Mouse (Mus musculus) liver, embryonic 15.5 days (tissue): ENCODE data around the gene Trappc6b. TPM values are rescaled to one million over a fixed set of nuclear protein-coding genes. Genes with fewer than 3 reads are reported as not detected.
"Not testable (repeated sequence)": the region's sequence is repeated elsewhere in the genome, so short reads cannot be mapped to it uniquely, and the experiment has no call there.

Experiments used
- ATAC-seq: fragments of 200-750 bp; cut with Nextera tagmentation; 2 replicates; pipeline ENCODE4 v1.8.0; 2017; ENCODE audit warnings: moderate number of reproducible peaks, mild to moderate bottlenecking, moderate library complexity; ENCODE audit not compliant: insufficient read depth
- H3K27ac ChIP-seq: fragments of 300-500 bp; sonication (generic); replicated peaks from 2 replicates; pipeline ENCODE4 v1.5.1; 2015; ENCODE audit warnings: mild to moderate bottlenecking, inconsistent platforms
- H3K27me3 ChIP-seq: fragments of 300-500 bp; sonication (generic); 2 replicates; pipeline ENCODE4 v1.6.1; 2015; ENCODE audit warnings: mild to moderate bottlenecking, inconsistent platforms
- H3K36me3 ChIP-seq: fragments of 300-500 bp; sonication (generic); replicated peaks from 2 replicates; pipeline ENCODE4 v1.6.1; 2015; ENCODE audit warnings: moderate library complexity, mild to moderate bottlenecking, inconsistent platforms
- H3K4me1 ChIP-seq: fragments of 300-500 bp; sonication (generic); replicated peaks from 2 replicates; pipeline ENCODE4 v1.6.1; 2015; ENCODE audit warnings: inconsistent platforms
- H3K4me2 ChIP-seq: fragments of 300-500 bp; sonication (generic); 2 replicates; pipeline ENCODE4 v1.6.1; 2015; ENCODE audit warnings: moderate library complexity, mild to moderate bottlenecking, inconsistent platforms
- H3K4me3 ChIP-seq: fragments of 300-500 bp; sonication (generic); replicated peaks from 2 replicates; pipeline ENCODE4 v1.5.1; 2015; ENCODE audit warnings: mild to moderate bottlenecking, inconsistent platforms
- H3K9ac ChIP-seq: fragments of 300-500 bp; sonication (generic); 2 replicates; pipeline ENCODE4 v1.6.1; 2015; ENCODE audit warnings: moderate library complexity, mild to moderate bottlenecking, inconsistent platforms
- H3K9me3 ChIP-seq: fragments of 300-500 bp; sonication (generic); replicated peaks from 2 replicates; pipeline ENCODE4 v1.6.1; 2016; ENCODE audit warnings: inconsistent platforms
- WGBS: fragments of 180-500 bp; shearing (Covaris S2); methylation state at CpG from one replicate; pipeline ENCODE4 v1.1.7; 2015; ENCODE audit warnings: mixed read lengths; ENCODE audit not compliant: insufficient replicate concordance; 5-methylcytosine and 5-hydroxymethylcytosine counted together
- polyA plus RNA-seq: library from polyadenylated mRNA; unstranded; fragments of >200 nt; fragmentation: Nextera tagmentation; extraction: Ambion mirVana; gene quantifications from 2 replicates; pipeline ENCODE4 v1.2.1, GENCODE M21; 2015

The Trappc6b gene
- polyA plus RNA-seq, 1 experiment from 2014 or later = 46.7 TPM

GRCm38 (mm10) chr12:59076996-59077395 lies 15.7 kb upstream of the Trappc6b start:
- Histone ChIP-seq H3K27me3 (no peaks in the 10 kb centered on the region), H3K27ac (no peak overlapping the region), H3K4me1 (no peaks in the 10 kb centered on the region), H3K9ac (no peak overlapping the region), H3K4me2 (no peak overlapping the region), H3K36me3 (peaks cover 16% of the 10 kb centered on the region), H3K4me3 (no peak overlapping the region), H3K9me3 (no peaks in the 10 kb centered on the region)
- WGBS = 69% methylated on average over 3 of the region's 3 CpGs
- ATAC-seq = no peak

GRCm38 (mm10) chr12:59074052-59074451 lies 12.8 kb upstream of the Trappc6b start:
- Histone ChIP-seq H3K4me1 (no peaks in the 10 kb centered on the region), H3K27ac (no peak overlapping the region), H3K9ac (no peak overlapping the region), H3K4me2 (no peak overlapping the region), H3K9me3 (no peaks in the 10 kb centered on the region), H3K4me3 (no peak overlapping the region), H3K27me3 (no peaks in the 10 kb centered on the region), H3K36me3 (peaks cover 45% of the 10 kb centered on the region)
- WGBS = 80% methylated on average over 3 of the region's 3 CpGs
- no peak for ATAC-seq

- Histone ChIP-seq H3K36me3 (peaks cover 56% of the 10 kb centered on the region), H3K4me3 (no peak overlapping the region), H3K27ac (no peak overlapping the region), H3K9ac (no peak overlapping the region), H3K4me1 (peaks cover 14% of the 10 kb centered on the region), H3K4me2 (no peak overlapping the region), H3K9me3 (no peaks in the 10 kb centered on the region), H3K27me3 (no peaks in the 10 kb centered on the region)
- WGBS = 86% methylated on average over 11 of the region's 11 CpGs
- no peak for ATAC-seq
Observed at GRCm38 (mm10) chr12:59072286-59072685, 11.0 kb upstream of the Trappc6b start.

GRCm38 (mm10) chr12:59068791-59069190 lies 7.5 kb upstream of the Trappc6b start:
- H3K27ac ChIP-seq = no peak overlapping the region
- H3K27me3 ChIP-seq = no peaks in the 10 kb centered on the region
- no peak for ATAC-seq
- H3K4me3 ChIP-seq = no peak overlapping the region
- peaks cover 22% of the 10 kb centered on the region for H3K4me1 ChIP-seq
- H3K36me3 ChIP-seq = peaks cover 47% of the 10 kb centered on the region
- H3K9me3 ChIP-seq = no peaks in the 10 kb centered on the region
- H3K9ac ChIP-seq = no peak overlapping the region
- 85% methylated on average over 13 of the region's 13 CpGs for WGBS
- no peak overlapping the region for H3K4me2 ChIP-seq

GRCm38 (mm10) chr12:59067095-59067494 lies 5.8 kb upstream of the Trappc6b start:
- H3K27me3 ChIP-seq = no peaks in the 10 kb centered on the region
- peak overlapping the region; percentile 84 for H3K27ac ChIP-seq
- ATAC-seq = peak; percentile 40
- under 1% methylated on average over 41 of the region's 41 CpGs for WGBS
- peak overlapping the region; percentile 78 for H3K4me2 ChIP-seq
- H3K4me3 ChIP-seq = peak overlapping the region; percentile 100
- H3K9me3 ChIP-seq = no peaks in the 10 kb centered on the region
- peak overlapping the region; percentile 97 for H3K9ac ChIP-seq
- peaks cover 23% of the 10 kb centered on the region for H3K4me1 ChIP-seq
- H3K36me3 ChIP-seq = peaks cover 41% of the 10 kb centered on the region

GRCm38 (mm10) chr12:59066448-59067077 lies 5.3 kb upstream of the Trappc6b start, which contains the start of gene Pnn:
TSS of gene Pnn (plus strand) at chr12:59066884.
- H3K4me2 ChIP-seq = peak within 1 kb of the TSS; percentile 78
- peaks cover 27% of the 10 kb centered on the region for H3K4me1 ChIP-seq
- H3K9me3 ChIP-seq = no peaks in the 10 kb centered on the region
- H3K4me3 ChIP-seq = peak within 1 kb of the TSS; percentile 100
- peaks cover 36% of the 10 kb centered on the region for H3K36me3 ChIP-seq
- under 1% methylated on average over 43 of the region's 43 CpGs for WGBS
- peak; percentile 99 for ATAC-seq
- H3K27me3 ChIP-seq = no peaks in the 10 kb centered on the region
- peak within 1 kb of the TSS; percentile 84 for H3K27ac ChIP-seq
- H3K9ac ChIP-seq = peak within 1 kb of the TSS; percentile 97

- Histone ChIP-seq H3K27me3 (no peaks in the 10 kb centered on the region), H3K4me2 (peak overlapping the region; percentile 78), H3K9ac (peak overlapping the region; percentile 97), H3K4me1 (peaks cover 30% of the 10 kb centered on the region), H3K4me3 (peak overlapping the region; percentile 100), H3K9me3 (no peaks in the 10 kb centered on the region), H3K36me3 (peaks cover 28% of the 10 kb centered on the region), H3K27ac (peak overlapping the region; percentile 78; the same call in 1 of the 2 replicates)
- ATAC-seq = no peak
- 43% methylated on average over 3 of the region's 3 CpGs for WGBS
Observed at GRCm38 (mm10) chr12:59065776-59066175, 4.5 kb upstream of the Trappc6b start.

GRCm38 (mm10) chr12:59064837-59065236 lies 3.6 kb upstream of the Trappc6b start:
- H3K9ac ChIP-seq = no peak overlapping the region
- H3K27me3 ChIP-seq = no peaks in the 10 kb centered on the region
- H3K9me3 ChIP-seq = no peaks in the 10 kb centered on the region
- ATAC-seq = no peak
- H3K4me3 ChIP-seq = no peak overlapping the region
- no peak overlapping the region for H3K27ac ChIP-seq
- peaks cover 39% of the 10 kb centered on the region for H3K4me1 ChIP-seq
- peaks cover 18% of the 10 kb centered on the region for H3K36me3 ChIP-seq
- WGBS = 86% methylated on average over 8 of the region's 8 CpGs
- H3K4me2 ChIP-seq = no peak overlapping the region

GRCm38 (mm10) chr12:59060322-59060721 lies 950 bp downstream of the Trappc6b start:
- H3K27ac ChIP-seq = peak overlapping the region; percentile 94
- 45% methylated on average over 4 of the region's 4 CpGs for WGBS
- H3K4me3 ChIP-seq = peak overlapping the region; percentile 96
- H3K36me3 ChIP-seq = peaks cover 37% of the 10 kb centered on the region
- H3K4me1 ChIP-seq = peaks cover 48% of the 10 kb centered on the region
- peak overlapping the region; percentile 96 for H3K9ac ChIP-seq
- no peaks in the 10 kb centered on the region for H3K9me3 ChIP-seq
- peak overlapping the region; percentile 80 for H3K4me2 ChIP-seq
- H3K27me3 ChIP-seq = no peaks in the 10 kb centered on the region
- ATAC-seq = no peak

- WGBS = 66% methylated on average over 5 of the region's 5 CpGs
- not testable (repeated sequence) for H3K27ac ChIP-seq, H3K4me2 ChIP-seq, H3K9ac ChIP-seq, H3K9me3 ChIP-seq, H3K27me3 ChIP-seq, H3K4me3 ChIP-seq, ATAC-seq
- H3K36me3 ChIP-seq = peaks cover 44% of the 10 kb centered on the region
- H3K4me1 ChIP-seq = peaks cover 67% of the 10 kb centered on the region
Observed at GRCm38 (mm10) chr12:59058242-59058641, 3.0 kb downstream of the Trappc6b start.

- ATAC-seq = no peak
- peaks cover 67% of the 10 kb centered on the region for H3K4me1 ChIP-seq
- H3K27me3 ChIP-seq = no peaks in the 10 kb centered on the region
- H3K4me3 ChIP-seq = no peak overlapping the region
- no peak overlapping the region for H3K9ac ChIP-seq
- 89% methylated on average over 11 of the region's 11 CpGs for WGBS
- no peak overlapping the region for H3K4me2 ChIP-seq
- no peak overlapping the region for H3K27ac ChIP-seq
- H3K9me3 ChIP-seq = no peaks in the 10 kb centered on the region
- H3K36me3 ChIP-seq = peaks cover 50% of the 10 kb centered on the region
Observed at GRCm38 (mm10) chr12:59056222-59056621, 5.0 kb downstream of the Trappc6b start.
